Mouse (Mus musculus) Patski (cell line): Measurements from ENCODE around the gene Fgfr2. TPM values are rescaled to one million over a fixed set of nuclear protein-coding genes. Genes with fewer than 3 reads are reported as not detected.

ENCODE experiments used
- ATAC-seq: fragments of 100-300 bp; one replicate; pipeline ENCODE4 v1.8.0; 2021
- CTCF ChIA-PET: fragments of 350-600 bp; sonication (Branson Sonifier 250); formaldehyde crosslinking; loops from one replicate; lab custom pipeline; 2022; ENCODE audit warnings: inconsistent platforms; lab: Charles Lee
- POLR2A ChIA-PET: fragments of 350-600 bp; sonication (Branson Sonifier 250); formaldehyde crosslinking; loops from one replicate; lab custom pipeline; 2022; ENCODE audit warnings: antibody characterized with exemption, inconsistent platforms; lab: Charles Lee
- DNase-seq: peaks from one replicate; pipeline ENCODE4 v3.0.0-alpha.2; 2011; ENCODE audit warnings: low read depth, low spot score
- H3K27me3 ChIP-seq: fragments of 371-371 bp; one replicate; pipeline ENCODE4 v1.5.1; 2021
- CTCF ChIP-seq: fragments of 100-300 bp; IDR thresholded peaks from one replicate; pipeline ENCODE4 v1.5.1; 2021
- in situ Hi-C: fragments of 300-500 bp; cut with MboI; formaldehyde crosslinking; loops from 3 replicates; pipeline ENCODE4 v1.11.1; 2018; ENCODE audit warnings: low pct_unique_long_range_greater_than_20kb, mixed read lengths
- polyA plus RNA-seq: library from polyadenylated mRNA; unstranded; gene quantifications from one replicate; pipeline ENCODE4 v1.2.3, GENCODE M21; 2021

Fgfr2 gene
- polyA plus RNA-seq, 1 experiment from 2014 or later: 48.8 TPM

DNA sequence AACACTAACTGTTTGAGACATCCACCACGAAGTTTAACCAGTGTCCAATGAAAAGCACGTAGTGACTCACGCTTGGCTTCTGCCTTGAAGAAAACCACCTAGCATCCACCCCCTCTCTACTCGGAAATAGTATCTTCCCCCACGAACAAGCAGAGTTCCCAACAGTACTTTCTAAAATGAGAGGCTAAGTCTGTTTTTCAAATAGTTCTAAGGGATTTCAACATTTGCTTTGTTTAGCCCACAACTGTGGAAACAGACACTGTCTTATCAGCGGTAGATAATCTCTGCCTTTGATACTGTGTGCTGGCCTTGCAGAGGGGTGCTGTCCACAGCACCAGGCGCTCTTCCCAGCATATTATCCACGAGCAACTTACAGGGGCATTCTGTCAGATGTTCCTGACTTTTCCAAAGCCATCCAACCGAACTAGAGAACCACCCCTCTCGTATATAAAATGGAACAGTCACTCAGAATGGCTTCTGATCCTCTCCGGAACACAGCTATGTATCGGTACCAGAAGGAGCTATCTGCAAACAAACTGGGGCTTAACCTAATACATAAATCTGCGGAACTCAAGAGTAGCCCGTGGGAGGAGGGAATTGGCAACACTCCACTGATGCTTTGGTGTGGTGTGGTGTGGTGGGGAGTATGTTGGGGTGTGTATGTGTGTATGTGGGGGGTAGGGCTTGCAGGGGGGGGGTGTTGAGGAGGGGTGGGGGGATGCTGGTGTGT is 110.3 kb downstream of the Fgfr2 start:
- CTCF ChIA-PET: no interaction called here
- no peaks in the 10 kb centered on the region for H3K27me3 ChIP-seq
- DNase-seq: no peak
- no peak for TF ChIP-seq CTCF
- peak; percentile 41 for ATAC-seq
- in situ Hi-C loops: no loop called here
- POLR2A ChIA-PET: no interaction called here

DNA sequence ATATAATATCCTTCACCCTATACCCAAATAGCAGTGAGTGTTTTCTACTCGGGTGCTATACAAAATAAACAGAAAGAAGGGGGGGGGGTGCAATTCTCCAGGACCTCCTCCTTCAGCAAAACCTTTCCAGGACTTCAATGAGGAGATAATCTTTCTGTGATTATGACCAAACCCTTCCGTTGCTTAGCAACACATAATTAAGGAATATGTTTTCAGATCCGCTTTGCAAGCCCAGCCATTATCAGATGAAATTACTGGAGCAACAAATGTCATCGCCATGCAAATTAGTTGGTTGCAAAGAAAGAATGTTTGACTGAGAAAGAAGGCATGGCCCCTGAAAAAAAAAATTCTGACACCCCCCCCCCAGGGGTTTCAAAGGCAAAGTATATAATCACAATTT is 111.5 kb downstream of the Fgfr2 start:
- H3K27me3 ChIP-seq: no peaks in the 10 kb centered on the region
- in situ Hi-C loops: no loop called here
- DNase-seq (no peak), ATAC-seq (no peak)
- no peak for TF ChIP-seq CTCF
- ChIA-PET CTCF (no interaction called here), POLR2A (no interaction called here)

DNA sequence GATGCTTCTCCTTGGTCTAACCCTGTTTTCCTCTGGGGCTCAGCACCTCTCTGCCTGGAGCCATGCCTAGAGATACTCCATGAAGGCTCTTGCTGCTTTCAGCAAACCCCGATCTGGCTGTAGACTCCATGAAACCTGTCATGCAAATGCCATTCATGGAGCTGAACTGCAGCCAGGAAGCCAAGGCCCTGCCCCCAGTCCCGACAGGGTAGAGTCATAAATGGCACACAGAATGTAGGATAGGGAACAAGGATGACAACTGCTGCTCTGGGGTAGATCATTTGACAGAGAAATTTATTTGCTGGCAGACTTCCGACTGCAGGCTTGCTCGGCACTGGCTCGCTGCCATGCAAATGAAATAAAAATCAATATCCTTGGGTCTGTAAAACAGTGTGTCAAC is 112.0 kb downstream of the Fgfr2 start:
- no peak for ATAC-seq
- CTCF ChIA-PET: no interaction called here
- TF ChIP-seq CTCF: no peak
- POLR2A ChIA-PET: interaction anchor here (0.6 kb wide), 1 partner anchor 31 kb away, joined by 3 read pairs; no protein-coding TSS in a partner anchor
- no peaks in the 10 kb centered on the region for H3K27me3 ChIP-seq
- in situ Hi-C loops: no loop called here
- DNase-seq: no peak

DNA sequence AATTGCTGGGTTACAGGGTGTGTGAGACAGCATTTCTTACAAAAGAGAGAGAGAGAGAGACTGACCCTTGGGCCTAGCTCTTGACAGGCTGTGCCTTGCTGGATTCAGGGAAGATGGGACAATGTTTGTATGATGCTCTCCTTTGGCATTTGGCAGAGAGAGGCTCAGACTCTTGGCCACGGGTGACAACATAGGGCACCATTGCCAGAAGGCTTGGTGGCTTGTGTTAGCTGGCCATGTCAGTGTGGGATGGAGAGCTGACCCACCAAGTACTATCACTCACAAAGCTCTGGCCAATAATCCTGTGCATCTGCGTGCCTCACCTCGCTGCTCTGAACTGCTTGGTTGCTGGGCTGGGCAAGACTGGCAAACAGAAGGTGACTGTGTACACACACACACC is 112.7 kb downstream of the Fgfr2 start:
- no peaks in the 10 kb centered on the region for H3K27me3 ChIP-seq
- DNase-seq (no peak), ATAC-seq (no peak)
- ChIA-PET CTCF (no interaction called here), POLR2A (interaction anchor here (0.6 kb wide), 1 partner anchor 31 kb away, joined by 3 read pairs; no protein-coding TSS in a partner anchor)
- no peak for TF ChIP-seq CTCF
- in situ Hi-C loops: no loop called here

DNA sequence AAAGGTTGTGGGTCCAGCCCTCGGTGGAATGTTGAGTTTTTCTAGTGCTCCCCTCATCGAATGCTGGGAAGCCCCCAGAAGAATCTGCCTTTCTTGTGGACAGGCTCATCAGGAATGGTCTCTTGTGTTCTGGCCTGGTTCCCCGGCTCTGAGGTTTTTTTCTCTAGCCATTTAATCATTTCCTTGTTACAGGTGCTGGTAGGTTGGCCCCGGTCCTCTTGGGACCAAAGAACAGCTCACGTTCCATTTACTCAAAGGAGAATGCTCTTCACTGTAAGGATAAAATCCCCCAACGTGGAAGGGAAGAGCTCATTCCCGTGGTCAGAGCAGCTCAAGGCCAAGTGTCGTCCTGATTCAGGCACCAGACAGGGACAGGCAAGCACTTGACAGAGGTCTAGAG is 113.5 kb downstream of the Fgfr2 start:
- no peak for TF ChIP-seq CTCF
- ChIA-PET CTCF (no interaction called here), POLR2A (no interaction called here)
- in situ Hi-C loops: no loop called here
- H3K27me3 ChIP-seq: no peaks in the 10 kb centered on the region
- no peak for DNase-seq
- ATAC-seq: no peak

DNA sequence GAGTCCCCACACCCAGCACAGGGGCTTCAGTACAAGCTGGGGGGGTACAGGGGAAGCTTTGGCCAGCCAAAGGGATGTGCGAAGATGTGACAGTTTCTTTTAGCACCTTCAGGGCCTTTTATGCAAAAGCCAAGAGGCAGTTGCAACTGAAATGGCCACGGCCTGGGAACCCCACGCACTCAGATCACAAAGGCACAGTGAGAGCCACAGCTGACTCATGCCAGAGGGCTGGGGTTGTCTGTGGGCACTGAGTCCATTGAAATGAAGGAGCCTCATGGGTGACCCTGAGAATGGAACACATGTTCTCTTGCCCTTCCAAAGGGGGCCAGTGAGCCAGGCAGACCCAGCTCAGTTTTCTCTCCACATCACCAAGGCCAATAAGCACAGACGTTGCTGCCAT is 114.5 kb downstream of the Fgfr2 start:
- no peaks in the 10 kb centered on the region for H3K27me3 ChIP-seq
- TF ChIP-seq CTCF: no peak
- ChIA-PET POLR2A (no interaction called here), CTCF (interaction anchor here (1.7 kb wide), 1 partner anchor 351 kb away, joined by 3 read pairs; no protein-coding TSS in a partner anchor)
- in situ Hi-C loops: no loop called here
- no peak for DNase-seq
- ATAC-seq: no peak

DNA sequence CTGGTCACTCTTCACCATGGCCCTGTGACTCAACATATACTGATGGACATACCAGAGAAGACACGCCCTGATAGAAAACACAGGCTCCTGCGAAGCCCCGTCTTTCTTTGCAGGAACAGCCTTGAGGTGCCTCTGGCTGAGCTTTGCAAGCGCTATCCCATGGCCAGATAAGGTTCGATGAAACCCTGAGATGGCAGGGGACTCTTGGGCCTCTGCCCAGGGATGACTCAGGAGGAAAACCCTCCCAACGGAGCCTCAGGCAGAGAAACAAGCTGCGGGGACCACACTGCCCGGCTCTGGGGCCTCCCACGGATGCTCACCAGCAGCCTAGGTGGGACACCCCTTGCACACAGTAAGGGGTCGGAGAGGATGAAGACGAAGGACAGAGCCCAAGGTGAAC is 115.8 kb downstream of the Fgfr2 start:
- DNase-seq: peak; percentile 68
- CTCF ChIA-PET: interaction anchor here (0.8 to 1.7 kb wide), 7 partner anchors 10 to 626 kb away, joined by 3 to 5 read pairs (median 3); no protein-coding TSS in a partner anchor
- POLR2A ChIA-PET: no interaction called here
- TF ChIP-seq CTCF: no peak
- no peaks in the 10 kb centered on the region for H3K27me3 ChIP-seq
- ATAC-seq: peak; percentile 60
- in situ Hi-C loops: no loop called here

DNA sequence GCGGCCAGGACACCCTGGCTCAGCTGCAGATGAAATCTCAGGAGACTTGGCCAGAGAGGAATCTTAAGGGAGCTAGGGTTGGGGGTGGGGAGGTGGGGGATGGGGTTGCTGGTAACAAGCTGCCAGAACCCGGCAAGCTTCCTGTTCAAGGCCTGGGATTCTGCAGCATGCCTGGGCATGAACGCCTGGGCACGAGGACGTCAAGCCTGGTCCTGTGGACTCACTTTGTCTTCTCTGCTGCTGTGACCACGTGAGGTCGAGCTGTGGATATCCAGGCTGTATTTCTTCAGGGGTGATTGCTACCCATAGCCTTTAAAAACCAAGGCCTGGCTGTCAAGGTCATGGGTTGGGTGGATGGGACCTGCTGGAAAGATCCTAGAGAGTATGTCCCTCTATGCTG is 117.4 kb downstream of the Fgfr2 start:
- ChIA-PET CTCF (interaction anchor here (0.8 to 1.7 kb wide), 2 partner anchors 9 to 349 kb away, joined by 3 to 5 read pairs; no protein-coding TSS in a partner anchor), POLR2A (no interaction called here)
- TF ChIP-seq CTCF: no peak
- H3K27me3 ChIP-seq: no peaks in the 10 kb centered on the region
- in situ Hi-C loops: no loop called here
- DNase-seq: no peak
- ATAC-seq: no peak

DNA sequence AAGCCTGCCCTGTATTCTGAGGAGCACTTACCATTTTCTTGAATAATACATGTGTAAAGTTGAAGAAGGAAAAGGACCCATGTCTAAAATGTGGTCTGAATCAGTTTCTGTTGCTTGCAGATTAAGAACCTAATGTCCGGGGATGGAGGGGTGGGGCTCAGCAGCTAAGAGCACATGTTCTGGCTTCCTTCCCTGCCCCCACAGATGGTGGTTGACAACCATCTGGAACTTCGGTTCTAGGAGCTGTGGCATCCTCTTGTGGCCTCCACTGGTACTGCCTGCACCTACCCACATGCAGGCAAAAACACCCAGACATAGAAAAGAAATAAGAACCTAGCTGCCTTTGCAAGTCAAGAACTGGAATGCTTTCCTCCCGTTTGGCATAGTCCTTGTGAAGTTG is 119.7 kb downstream of the Fgfr2 start:
- no peaks in the 10 kb centered on the region for H3K27me3 ChIP-seq
- POLR2A ChIA-PET: interaction anchor here (0.8 kb wide), 1 partner anchor 541 kb away, joined by 3 read pairs; no protein-coding TSS in a partner anchor
- ATAC-seq: no peak
- no peak for DNase-seq
- TF ChIP-seq CTCF: peak; percentile 95
- CTCF ChIA-PET: interaction anchor here (0.8 to 1.8 kb wide), 9 partner anchors 10 to 192 kb away, joined by 3 to 4 read pairs (median 4); no protein-coding TSS in a partner anchor
- in situ Hi-C loops: no loop called here

DNA sequence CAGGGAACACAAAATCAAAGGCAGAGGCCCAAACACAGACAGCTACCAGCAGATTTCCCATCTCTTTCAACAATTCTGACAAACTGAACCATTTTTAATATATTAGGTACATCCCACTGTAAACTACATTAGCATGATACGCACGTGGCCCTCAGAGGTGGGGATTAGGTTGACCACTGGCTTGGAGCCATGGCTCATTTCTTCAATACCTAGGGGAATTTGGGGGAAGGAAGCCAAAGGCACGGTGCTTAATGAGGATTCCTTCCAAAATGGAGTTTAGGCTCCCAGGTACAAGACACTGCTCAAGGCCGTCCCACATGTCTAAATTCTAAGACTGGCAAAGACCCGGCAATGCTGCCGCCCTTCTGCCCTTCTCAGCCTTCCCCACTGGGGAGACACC is 120.9 kb downstream of the Fgfr2 start:
- CTCF ChIA-PET: interaction anchor here (1.3 kb wide), 1 partner anchor 73 kb away, joined by 3 read pairs; no protein-coding TSS in a partner anchor
- ATAC-seq (no peak), DNase-seq (no peak)
- in situ Hi-C loops: no loop called here
- no peak for TF ChIP-seq CTCF
- no peaks in the 10 kb centered on the region for H3K27me3 ChIP-seq
- POLR2A ChIA-PET: interaction anchor here (0.6 kb wide), 1 partner anchor 863 kb away, joined by 3 read pairs; no protein-coding TSS in a partner anchor

DNA sequence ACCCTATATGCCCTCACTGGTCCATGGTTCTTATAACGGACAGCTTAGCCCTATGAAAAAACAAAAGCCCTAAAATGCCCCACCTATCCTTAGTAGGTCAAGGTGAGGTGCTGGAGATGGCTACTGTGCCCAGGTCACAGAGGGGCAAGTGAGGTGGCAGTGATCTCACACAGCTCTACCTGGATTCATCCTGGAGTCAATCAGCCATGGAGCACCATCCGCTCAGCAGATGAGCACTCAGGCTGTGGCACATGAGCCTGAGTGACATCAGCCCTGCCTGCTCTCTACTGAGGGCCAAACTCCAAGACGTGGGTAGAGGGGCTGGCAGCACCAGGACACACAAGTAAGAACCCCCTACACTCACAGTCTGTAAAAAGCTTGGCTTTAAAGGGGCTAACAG is 121.8 kb downstream of the Fgfr2 start:
- ChIA-PET POLR2A (no interaction called here), CTCF (no interaction called here)
- TF ChIP-seq CTCF: no peak
- in situ Hi-C loops: no loop called here
- DNase-seq (no peak), ATAC-seq (no peak)
- H3K27me3 ChIP-seq: no peaks in the 10 kb centered on the region
